Mouse (Mus musculus) liver, postnatal 0 days (tissue): ENCODE measurements around the gene Il27.

Experiments used
- CTCF ChIP-seq: sonication (generic); IDR thresholded peaks from 2 replicates; pipeline ENCODE4 v1.5.1; 2016; ENCODE audit warnings: antibody characterized with exemption, low read depth
- EP300 ChIP-seq: IDR thresholded peaks from 2 replicates; pipeline ENCODE4 v1.6.1; 2016; ENCODE audit warnings: antibody characterized with exemption, low read depth, mild to moderate bottlenecking

DNA sequence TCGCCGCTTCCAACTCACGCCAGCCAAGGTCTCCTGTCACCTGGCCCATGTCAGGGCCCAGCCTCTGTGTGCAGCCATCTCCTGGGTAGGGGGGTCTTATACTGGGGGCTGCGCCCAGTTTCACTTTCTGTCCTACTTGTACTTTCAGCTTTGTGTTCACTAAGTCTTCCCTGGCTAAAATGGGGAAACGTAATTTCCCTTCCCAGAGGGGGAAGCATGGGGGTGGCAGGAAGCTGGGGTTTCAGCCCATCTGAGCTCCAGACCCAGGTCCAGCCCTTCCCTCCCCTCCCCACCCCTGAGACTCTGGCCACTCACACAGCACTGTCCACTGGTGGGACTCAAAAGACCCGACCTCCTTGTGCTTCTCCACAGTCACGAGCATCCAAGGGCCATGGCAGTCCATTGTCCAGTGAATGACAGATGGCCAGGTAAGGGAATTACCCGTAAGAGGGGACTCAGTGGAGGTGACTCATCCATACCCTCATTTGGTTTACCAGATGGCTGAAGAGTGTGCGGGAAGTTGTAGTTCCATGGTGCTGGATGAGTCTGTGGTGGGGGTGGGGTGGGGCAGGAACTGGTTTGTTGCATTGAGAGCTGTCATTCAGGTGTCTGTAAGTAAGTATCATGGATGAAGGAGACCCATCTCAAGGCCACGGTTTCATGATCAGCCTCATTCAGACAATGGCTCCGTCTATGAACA is at the start of gene Il27:
- no peak for TF ChIP-seq CTCF
- TF ChIP-seq EP300, result no peak
